Mouse (Mus musculus): ENCODE results near the gene Zfp82.

The Zfp82 gene

GRCm38 (mm10) chr7:30060341-30060740 is 12.4 kb downstream of the Zfp82 start:
- in situ Hi-C loops (cut with MboI; ENCODE audit: low pct_unique_long_range_greater_than_20kb in 1 of 2, low sequenced_read_pairs in 2 of 2, unreplicated experiment in 1 of 2) = loop anchor here in 1 of 2 experiments (10.0 kb wide), 2 partner anchors 106 to 206 kb away; partner anchors contain the start of genes Zfp420, Zfp74 and Zfp940

DNA sequence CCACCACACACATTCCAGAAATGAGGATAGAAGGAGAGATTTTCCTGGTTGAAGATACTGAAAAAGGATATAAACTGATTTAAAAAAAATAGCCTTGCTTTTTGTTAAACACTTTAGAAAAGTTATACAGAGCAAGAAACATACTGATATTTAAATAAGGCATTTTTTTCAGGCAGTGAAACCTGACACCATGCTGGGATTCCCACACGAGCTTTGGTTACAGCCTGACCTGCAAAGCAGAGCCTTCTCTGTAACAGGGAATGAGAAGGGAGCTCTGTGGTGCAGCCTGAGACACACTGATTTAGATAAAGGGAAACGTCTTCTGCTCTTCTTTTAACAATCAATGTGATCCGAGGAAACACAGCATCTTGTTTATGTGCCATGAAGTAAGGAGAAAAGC is 19.1 kb downstream of the Zfp82 start:
- in situ Hi-C loops (cut with MboI; ENCODE audit: low pct_unique_long_range_greater_than_20kb in 1 of 2, low sequenced_read_pairs in 2 of 2, unreplicated experiment in 1 of 2) = no loop called here

GRCm38 (mm10) chr7:30050882-30051548 is 21.7 kb downstream of the Zfp82 start, which contains the start of gene Zfp14:
TSS of gene Zfp14 (minus strand) at chr7:30051380.
- in situ Hi-C loops (cut with MboI; ENCODE audit: low pct_unique_long_range_greater_than_20kb in 1 of 2, low sequenced_read_pairs in 2 of 2, unreplicated experiment in 1 of 2) = no loop called here

DNA sequence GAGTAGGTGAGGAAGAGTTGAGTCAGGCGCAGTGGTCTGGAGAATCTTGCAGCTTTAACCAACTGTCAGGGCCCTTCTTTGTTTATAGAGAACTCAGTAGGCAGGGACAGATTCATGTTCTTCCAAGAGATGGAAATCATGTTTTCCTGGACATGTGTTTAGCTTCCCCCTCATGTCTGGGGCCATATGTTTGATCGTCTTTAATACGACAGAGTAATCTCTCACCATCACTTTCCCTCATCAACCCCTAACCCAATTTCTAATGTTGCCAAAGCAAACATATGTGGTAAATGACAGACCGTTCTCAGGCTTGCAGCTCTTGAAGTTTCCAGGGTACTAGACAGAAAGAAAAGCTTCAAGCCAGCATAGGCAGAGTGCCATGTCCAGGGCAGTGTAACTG is 24.6 kb downstream of the Zfp82 start:
- in situ Hi-C loops (cut with MboI; ENCODE audit: low pct_unique_long_range_greater_than_20kb in 1 of 2, low sequenced_read_pairs in 2 of 2, unreplicated experiment in 1 of 2) = no loop called here

DNA sequence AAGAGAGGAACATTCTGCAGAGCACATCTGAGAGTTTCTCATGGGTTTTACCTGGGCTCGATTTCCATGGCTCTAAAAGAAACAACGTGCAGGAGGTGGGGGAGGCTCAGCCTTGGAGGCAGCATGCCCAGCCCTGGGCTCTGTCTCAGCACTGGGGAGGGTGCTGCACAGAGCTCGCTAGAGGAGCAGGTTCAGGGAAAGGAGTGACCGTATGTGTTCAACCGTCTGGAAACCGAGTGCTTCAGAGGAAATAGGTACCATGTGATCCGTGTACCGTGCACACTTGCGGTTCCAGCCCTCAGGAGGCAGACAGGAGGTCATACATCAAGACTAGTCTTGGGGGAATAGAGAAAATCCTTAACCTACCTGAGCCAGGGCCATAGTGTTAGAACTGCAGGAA is 28.3 kb downstream of the Zfp82 start:
- in situ Hi-C loops (cut with MboI; ENCODE audit: low pct_unique_long_range_greater_than_20kb in 1 of 2, low sequenced_read_pairs in 2 of 2, unreplicated experiment in 1 of 2) = no loop called here

DNA sequence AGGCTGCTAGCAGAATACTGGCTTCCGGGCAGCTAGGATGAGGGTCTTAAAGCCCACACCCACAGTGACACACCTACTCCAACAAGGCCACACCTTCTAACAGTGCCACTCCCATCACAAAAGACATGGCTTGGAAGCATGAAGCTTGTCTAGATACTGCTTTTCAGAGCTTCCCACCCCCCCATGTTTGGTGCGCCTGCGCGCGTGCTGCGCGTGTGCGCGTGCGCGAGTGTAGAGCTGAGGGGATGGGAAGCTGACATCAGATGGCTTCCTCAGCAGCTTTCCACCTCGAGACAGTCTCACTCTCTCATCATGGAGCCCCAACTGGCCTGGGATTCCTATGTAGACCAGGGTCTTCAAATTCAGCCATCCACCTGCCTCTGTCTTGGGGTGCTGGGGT is 38.4 kb downstream of the Zfp82 start:
- in situ Hi-C loops (cut with MboI; ENCODE audit: low pct_unique_long_range_greater_than_20kb in 1 of 2, low sequenced_read_pairs in 2 of 2, unreplicated experiment in 1 of 2) = no loop called here

- in situ Hi-C loops (cut with MboI; ENCODE audit: low pct_unique_long_range_greater_than_20kb in 1 of 2, low sequenced_read_pairs in 2 of 2, unreplicated experiment in 1 of 2) = no loop called here
Observed at GRCm38 (mm10) chr7:30031379-30031778, 41.3 kb downstream of the Zfp82 start.

DNA sequence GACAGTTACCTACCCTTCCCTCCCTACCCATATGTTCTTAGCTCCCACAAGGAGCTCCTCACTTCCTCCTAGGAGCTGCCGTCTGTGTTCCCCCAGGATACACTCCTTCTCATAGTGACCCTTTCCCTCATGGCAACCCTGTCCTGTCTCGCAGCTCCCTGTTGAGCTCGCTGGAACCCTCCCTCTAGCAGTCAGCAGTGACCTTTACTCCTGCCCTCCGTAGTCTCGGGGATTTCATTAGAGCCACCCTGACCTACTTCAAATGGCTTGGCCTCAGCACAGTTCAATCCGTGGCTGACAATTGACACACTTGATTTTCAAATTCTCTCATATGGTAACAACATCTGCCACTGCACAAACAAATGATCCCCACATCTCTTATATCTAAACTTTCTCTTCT is 42.0 kb downstream of the Zfp82 start:
- in situ Hi-C loops (cut with MboI; ENCODE audit: low pct_unique_long_range_greater_than_20kb in 1 of 2, low sequenced_read_pairs in 2 of 2, unreplicated experiment in 1 of 2) = no loop called here

- in situ Hi-C loops (cut with MboI; ENCODE audit: low pct_unique_long_range_greater_than_20kb in 1 of 2, low sequenced_read_pairs in 2 of 2, unreplicated experiment in 1 of 2) = no loop called here
Observed at GRCm38 (mm10) chr7:30028572-30028971, 44.1 kb downstream of the Zfp82 start.

DNA sequence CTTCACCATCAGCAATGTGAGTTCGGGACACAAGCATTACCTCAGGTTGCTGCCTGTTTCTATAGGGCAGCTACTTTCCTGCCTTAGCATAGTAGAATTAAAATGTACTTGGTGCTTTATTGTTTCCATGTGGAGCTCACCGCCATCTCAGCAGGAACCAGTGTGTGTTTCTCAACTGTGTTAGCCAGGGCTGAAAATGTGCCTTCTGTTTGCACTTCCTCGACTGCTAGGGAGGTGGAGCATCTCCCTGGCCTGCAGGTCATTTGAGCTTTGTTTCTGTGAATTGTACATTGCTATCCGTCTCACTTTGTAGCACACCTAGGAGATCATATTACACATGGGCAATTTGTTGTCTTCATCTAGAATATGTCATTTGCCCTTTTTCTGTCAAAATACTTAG is 45.4 kb downstream of the Zfp82 start:
- in situ Hi-C loops (cut with MboI; ENCODE audit: low pct_unique_long_range_greater_than_20kb in 1 of 2, low sequenced_read_pairs in 2 of 2, unreplicated experiment in 1 of 2) = no loop called here

- in situ Hi-C loops (cut with MboI; ENCODE audit: low pct_unique_long_range_greater_than_20kb in 1 of 2, low sequenced_read_pairs in 2 of 2, unreplicated experiment in 1 of 2) = no loop called here
Observed at GRCm38 (mm10) chr7:30025358-30025757, 47.3 kb downstream of the Zfp82 start.

- in situ Hi-C loops (cut with MboI; ENCODE audit: low pct_unique_long_range_greater_than_20kb in 1 of 2, low sequenced_read_pairs in 2 of 2, unreplicated experiment in 1 of 2) = no loop called here
Observed at GRCm38 (mm10) chr7:30023800-30024199, 48.9 kb downstream of the Zfp82 start.

DNA sequence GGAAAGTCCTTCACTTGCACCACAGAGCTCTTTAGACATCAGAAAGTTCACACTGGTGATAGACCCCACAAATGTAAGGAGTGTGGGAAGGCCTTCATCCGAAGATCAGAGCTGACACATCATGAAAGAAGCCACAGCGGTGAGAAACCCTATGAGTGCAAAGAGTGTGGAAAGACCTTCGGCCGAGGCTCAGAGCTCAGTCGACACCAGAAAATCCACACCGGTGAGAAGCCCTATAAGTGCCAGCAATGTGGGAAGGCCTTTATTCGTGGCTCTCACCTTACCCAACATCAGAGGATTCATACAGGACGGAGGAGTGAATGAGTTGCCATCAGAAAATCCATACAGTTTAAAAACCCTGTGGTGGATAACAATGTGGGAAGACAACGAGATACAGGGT is 49.4 kb downstream of the Zfp82 start:
- in situ Hi-C loops (cut with MboI; ENCODE audit: low pct_unique_long_range_greater_than_20kb in 1 of 2, low sequenced_read_pairs in 2 of 2, unreplicated experiment in 1 of 2) = no loop called here

DNA sequence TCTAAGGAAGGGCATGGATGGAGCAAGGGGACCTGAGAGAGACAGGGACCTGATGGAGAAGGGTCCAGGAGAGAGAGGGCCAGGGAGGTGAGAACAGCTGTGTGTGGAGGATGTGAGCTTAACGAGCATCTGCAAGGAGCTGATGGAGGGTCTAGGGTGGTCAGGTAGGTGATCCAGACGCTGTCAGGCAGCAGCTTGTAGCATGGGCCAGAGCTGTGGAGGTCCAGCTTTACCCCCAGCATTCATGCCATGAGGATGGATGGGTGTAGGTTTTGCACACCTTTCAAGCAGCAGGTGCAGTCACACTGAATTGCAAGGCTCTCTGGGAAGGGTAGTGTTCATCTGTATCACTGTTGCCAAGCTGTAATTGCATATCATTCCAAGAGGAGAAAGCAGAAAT is 53.2 kb downstream of the Zfp82 start:
- in situ Hi-C loops (cut with MboI; ENCODE audit: low pct_unique_long_range_greater_than_20kb in 1 of 2, low sequenced_read_pairs in 2 of 2, unreplicated experiment in 1 of 2) = no loop called here

DNA sequence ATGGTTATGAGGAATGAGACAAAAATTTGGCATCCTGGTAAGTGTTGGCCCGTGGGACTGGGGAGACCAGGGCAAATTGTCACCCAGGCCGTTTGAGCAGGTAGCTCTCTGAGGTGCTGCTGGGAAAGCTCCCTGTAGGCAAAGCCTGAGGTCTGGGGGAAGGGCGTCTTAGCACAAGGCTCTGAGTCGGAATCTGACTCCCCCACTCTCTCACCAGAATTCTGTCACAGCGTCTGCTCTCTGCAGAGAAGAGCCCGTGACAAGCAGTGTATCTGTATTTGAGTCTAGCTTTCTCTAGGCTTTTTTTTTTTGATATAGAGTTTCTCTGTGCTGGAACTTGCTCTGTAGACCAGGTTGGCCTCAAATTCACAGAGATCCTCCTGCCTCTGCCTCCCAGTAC is 55.5 kb downstream of the Zfp82 start:
- in situ Hi-C loops (cut with MboI; ENCODE audit: low pct_unique_long_range_greater_than_20kb in 1 of 2, low sequenced_read_pairs in 2 of 2, unreplicated experiment in 1 of 2) = no loop called here

- in situ Hi-C loops (cut with MboI; ENCODE audit: low pct_unique_long_range_greater_than_20kb in 1 of 2, low sequenced_read_pairs in 2 of 2, unreplicated experiment in 1 of 2) = no loop called here
Observed at GRCm38 (mm10) chr7:30012956-30013363, 59.7 kb downstream of the Zfp82 start.

GRCm38 (mm10) chr7:30010551-30011195 is 62.0 kb downstream of the Zfp82 start:
- in situ Hi-C loops (cut with MboI; ENCODE audit: low pct_unique_long_range_greater_than_20kb in 1 of 2, low sequenced_read_pairs in 2 of 2, unreplicated experiment in 1 of 2) = no loop called here

GRCm38 (mm10) chr7:30009321-30010085 is 63.2 kb downstream of the Zfp82 start:
- in situ Hi-C loops (cut with MboI; ENCODE audit: low pct_unique_long_range_greater_than_20kb in 1 of 2, low sequenced_read_pairs in 2 of 2, unreplicated experiment in 1 of 2) = no loop called here

- in situ Hi-C loops (cut with MboI; ENCODE audit: low pct_unique_long_range_greater_than_20kb in 1 of 2, low sequenced_read_pairs in 2 of 2, unreplicated experiment in 1 of 2) = no loop called here
Observed at GRCm38 (mm10) chr7:30008020-30008690, 64.5 kb downstream of the Zfp82 start.

Data from mouse embryonic stem cell (cell line).